Mouse (Mus musculus) neutrophil, adult 5-6 weeks (primary cell): Measurements from ENCODE around the gene Piezo1. TPM values are rescaled to one million over a fixed set of nuclear protein-coding genes. Genes with fewer than 3 reads are reported as not detected.
A peak's percentile ranks its signal among the peaks of the same experiment; 100 is the strongest.

Experiments used
- ATAC-seq: fragments of 151-379, 151-347 bp; 2 replicates; pipeline ENCODE4 v1.8.0; 2017; ENCODE audit warnings: mild to moderate bottlenecking, moderate TSS enrichment; ENCODE audit not compliant: insufficient number of reproducible peaks, poor library complexity, low FRiP score, severe bottlenecking; ENCODE audit errors: extremely low read depth
- total RNA-seq: library from RNA; stranded (forward); fragments of 200-1000 nt; gene quantifications from 2 replicates; pipeline ENCODE4 v1.2.3, GENCODE M21; 2017

Piezo1 gene
- total RNA-seq, 1 experiment from 2014 or later: 24.4 TPM

DNA sequence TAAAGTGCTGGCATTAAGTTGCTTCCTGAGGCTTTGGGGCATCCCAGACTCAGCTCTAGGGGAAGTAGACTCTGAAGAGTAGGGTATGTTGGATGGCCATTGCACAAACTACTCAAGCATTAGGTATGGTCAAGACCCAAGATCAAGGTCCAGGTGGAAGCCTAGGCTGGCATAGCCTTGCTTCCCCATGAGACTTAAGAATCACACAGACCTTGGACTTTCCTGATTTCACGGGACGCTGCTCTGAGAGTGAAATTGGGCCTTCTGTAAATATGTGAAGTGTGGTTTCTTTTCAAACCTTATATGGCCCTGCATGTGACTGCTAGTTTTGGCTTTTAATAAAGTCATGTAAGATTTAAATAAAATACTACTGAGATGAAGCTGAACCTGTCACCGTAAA is 21.6 kb upstream of the Piezo1 start:
- no peak for ATAC-seq

DNA sequence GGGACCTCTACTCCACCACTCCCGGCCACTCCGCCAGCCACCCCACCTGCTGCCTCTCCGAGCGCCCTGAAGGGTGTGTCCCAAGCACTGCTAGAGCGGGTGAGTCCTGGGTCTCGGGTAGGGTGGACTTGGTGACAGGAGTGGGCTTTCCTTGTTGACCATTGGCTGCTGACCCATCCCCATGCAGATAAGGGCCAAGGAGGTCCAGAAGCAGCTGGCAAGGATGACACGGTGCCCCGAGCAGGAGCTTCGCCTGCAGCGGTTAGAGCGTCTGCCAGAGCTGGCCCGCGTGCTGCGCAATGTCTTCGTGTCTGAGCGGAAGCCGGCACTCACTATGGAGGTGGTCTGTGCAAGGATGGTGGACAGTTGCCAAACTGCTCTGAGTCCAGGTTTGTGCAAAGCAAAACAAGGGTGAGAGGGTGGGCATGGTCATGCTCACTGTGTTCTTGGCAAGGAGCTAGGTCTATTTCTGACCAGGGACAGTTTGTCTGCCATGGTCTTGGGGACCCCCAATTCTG is 20.7 kb upstream of the Piezo1 start:
- ATAC-seq: no peak

DNA sequence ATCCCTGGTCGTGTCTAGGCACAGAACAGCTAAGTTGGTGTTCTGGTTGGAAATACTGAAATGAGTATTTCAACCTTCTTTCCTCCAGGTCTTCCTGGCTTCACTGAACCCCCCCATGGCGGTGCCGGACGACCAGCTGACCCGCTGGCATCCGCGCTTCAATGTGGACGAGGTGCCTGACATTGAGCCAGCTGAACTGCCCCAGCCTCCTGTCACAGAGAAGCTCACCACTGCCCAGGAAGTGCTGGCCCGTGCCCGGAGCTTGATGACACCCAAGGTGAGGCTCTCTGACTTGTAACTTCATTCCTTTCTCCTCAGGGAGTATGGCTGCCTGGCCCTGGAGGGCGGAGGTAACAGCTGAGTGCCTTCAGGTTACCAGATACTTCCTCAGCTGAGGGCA is 20.0 kb upstream of the Piezo1 start:
- ATAC-seq: no peak

DNA sequence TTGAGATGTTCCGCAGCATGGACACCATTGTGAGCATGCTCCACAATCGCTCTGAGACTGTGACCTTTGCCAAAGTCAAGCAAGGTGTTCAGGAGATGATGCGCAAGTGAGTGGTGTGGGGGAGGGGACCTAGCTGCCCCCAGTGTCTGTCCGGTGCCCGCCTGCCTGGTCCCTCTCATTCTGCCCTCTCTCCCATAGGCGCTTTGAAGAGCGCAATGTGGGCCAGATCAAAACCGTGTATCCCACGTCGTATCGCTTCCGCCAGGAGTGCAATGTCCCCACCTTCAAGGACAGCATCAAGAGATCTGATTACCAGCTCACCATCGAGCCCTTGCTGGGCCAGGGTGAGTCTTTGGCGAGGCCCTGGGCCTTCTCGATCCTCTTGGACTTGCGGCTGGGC is 18.9 kb upstream of the Piezo1 start:
- ATAC-seq: no peak

DNA sequence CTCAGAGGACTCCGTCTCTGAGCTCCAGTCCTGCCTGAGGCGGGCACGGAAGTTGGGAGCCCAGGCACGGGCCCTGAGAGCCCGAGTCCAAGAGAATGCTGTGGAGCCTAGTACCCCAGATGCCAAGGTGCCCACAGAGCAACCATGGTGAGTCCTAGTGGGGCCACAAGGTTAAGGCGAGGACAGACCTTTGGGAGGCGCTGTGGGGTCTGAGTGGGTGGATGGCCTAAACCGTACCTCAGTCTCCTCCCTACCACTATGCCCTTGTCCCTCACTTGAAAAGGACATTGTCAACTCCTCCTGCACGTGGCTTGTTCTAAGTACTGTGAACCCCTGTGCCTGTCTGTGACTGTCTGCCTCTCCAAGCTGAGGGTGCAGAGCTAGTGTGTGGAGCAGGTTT is 18.2 kb upstream of the Piezo1 start:
- ATAC-seq: no peak

DNA sequence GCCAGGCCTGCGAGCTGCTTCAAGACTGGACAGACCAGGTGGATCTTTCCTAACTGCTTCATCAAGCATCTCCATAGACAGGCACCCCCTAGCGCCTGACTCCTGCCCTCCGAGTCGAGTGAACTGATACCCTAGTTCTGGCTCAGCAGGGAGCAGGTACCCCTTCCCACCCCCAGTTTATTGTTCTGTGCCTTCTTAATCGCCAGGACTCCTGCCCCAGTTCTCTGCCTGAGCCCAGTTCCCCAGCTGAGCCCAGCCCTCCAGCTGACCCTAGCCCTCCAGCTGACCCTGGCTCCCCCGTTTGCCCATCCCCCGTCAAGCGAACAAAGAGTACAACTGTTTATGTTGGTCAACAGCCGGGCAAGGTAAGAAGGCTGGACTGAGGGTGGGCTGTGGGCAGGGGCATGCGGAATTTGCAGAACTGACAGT is 17.8 kb upstream of the Piezo1 start:
- ATAC-seq: no peak

DNA sequence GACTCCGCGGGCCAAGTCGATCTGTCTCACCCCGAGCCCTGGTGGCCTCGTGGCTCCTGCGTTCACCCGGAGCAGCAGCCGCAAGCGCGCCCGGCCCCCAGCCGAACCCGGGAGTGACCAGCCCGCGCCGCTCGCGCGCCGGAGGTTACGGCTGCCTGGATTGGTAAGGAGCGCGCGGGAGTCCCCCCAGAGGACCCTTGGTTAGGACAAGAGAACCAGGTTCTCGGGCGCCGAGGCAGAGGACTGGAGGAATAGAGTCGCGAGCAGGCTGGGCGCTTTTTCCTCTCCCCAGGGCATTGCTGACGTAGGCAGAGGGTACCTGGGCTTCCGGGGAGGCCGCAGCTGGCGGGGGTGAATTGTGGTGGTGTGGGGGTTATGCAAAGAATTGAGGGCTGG is 17.0 kb upstream of the Piezo1 start:
- ATAC-seq: peak; percentile 68

DNA sequence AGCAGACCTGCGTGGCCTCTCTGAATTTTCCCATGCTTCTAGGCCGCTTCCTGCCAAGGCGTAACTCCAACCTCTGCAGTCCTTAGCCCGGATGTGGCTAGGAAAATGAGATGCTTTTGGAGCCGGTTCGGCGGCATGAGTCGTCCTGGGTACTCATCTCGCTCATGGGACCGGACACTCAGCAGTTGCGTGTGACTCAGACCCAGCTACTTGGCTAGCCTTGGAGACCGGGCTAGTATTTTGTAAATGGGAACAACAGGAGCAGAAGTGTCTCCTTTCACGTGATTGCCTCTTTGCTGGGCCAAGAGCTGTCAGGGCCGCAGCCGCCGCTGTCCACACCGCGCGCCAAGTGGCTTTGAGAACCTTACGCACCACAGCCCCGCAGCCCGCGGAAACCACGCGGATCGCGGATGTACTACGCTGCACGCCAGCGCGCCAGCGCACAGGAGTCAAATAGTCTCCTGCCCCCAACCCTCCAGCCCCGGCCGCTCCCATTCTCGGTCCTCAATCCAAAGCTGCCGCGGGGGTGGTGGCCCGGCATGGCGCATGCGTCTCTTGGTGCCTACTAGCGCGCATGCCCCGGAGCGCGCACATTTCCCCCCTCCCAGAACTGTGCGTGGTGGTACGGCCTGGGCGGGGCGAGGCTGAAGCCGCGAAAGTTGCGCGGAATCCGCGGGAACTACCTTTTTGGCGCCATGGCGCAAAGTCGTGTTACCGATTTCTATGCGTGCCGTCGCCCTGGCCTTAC is 16.4 kb upstream of the Piezo1 start, which contains the start of gene Cdt1:
Cdt1 (plus strand) TSS at position 655 of the 748 bp plus-strand sequence.
- peak; percentile 75 for ATAC-seq

DNA sequence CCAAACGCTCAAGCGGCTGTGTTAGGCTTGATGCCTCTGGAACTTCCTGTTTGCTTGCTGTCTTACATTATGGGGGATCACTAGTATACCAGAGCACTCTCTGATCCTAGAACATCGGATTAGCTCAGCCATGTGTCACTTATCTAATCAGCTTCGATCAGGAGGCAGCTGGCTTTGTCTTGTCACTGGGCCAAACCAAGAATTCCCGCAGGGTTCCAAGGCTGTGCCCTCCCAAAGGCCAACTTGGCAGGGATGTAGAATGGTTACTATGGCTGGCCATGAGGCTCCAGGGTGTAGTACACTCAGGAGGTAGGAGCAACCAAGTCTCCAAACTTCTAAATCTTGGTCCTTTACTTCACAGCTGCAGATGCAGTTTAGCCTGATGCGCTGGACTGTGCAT is 15.6 kb upstream of the Piezo1 start:
- ATAC-seq: no peak

DNA sequence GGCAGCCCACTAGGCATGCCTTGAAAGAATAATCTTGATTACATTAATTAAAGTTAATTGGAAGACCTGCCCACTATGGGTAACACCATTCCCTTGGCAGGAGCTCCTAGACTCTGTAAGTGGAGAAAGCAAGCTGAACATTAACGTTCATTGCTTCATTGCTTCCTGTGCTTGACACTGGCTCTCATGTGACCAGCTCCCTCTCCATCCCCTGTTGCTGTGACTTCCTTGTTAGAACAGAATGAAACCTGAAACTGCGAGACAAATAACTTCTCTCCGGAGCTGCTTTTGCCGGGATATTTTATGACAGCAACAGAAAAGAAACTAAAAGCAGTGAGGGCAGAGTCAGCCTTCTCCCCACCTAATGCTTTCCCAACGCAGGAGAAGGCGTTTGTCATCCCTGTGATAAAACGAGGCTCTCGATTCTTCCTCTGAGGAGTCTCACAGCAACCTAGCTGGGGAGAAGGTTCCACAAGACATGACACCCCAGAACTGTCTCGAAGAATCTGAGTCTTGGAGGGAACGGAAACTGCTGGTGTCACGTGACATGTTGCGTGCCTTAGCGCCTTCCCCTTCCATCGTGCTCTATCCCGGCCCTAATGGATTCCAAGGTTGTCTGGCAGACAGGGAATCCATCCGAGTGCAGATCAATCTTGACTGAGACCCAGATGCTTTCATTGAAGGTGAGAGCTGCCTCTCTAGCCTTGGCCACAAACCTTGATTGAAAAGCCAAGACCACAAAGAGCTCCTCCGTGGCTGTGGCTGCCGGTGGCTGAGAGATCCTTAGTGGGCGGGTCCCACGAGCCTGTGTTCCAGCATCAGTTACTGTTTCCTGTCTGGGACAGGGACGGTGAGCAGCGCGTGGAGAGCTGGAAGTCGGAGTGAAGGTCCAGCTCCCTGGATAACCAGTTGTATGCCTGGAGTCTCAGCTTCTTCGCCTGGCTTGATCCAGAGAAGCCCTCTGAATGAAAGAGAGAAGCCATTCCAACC is 13.5 kb upstream of the Piezo1 start:
- no peak for ATAC-seq

DNA sequence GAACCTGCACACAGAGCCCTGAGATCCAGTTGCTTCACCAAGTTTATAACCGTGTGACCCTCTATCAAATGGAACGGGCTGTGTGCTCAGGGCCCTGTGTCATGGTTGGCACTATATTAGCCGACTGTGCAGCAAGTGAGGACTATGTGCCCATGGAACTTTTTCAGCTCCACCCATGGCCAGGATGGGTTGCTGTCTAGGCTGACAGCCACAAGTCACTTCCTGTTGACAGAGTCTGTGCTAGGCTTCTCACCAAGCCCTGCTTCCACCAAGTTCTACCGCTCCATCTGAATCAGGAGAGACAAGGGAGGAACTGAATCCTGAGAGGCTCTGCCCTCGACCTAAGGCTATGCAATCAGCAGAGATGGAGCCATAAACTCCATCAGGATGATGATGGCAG is 10.1 kb upstream of the Piezo1 start:
- ATAC-seq: peak; percentile 18; the same call in 1 of the 2 replicates

DNA sequence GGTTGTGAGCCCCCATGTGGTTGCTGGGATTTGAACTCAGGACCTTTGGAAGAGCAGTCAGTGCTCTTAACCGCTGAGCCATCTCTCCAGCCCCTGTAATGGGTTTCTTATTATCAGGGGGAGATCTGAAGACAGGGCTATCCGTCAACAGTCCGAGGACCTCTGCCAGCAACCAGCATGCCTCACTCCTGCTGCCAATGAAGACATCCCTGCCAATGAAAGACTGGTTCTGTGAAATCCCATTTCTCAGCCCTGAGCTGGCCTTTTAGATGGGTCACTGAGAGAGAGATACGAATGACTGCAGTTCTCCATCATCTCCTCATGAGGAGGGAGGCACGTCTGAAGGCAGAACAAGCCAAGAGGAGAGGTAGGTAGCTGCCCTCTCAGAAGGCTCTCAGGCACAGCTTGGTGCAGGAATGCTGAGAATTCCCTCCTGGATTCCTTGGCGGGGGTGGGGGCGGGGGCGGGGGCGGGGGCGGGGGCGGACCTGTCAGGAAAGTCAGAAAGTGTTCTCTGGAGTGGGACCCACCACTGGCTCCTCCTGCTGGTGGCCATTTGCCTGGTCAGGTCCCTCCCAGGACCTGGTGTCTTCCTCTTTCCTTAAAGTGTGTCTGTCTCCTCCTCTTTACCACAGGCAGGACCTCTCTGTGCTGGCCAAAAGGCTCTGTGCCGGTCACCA is 7.7 kb upstream of the Piezo1 start:
- ATAC-seq: peak; percentile 25; the same call in 1 of the 2 replicates

DNA sequence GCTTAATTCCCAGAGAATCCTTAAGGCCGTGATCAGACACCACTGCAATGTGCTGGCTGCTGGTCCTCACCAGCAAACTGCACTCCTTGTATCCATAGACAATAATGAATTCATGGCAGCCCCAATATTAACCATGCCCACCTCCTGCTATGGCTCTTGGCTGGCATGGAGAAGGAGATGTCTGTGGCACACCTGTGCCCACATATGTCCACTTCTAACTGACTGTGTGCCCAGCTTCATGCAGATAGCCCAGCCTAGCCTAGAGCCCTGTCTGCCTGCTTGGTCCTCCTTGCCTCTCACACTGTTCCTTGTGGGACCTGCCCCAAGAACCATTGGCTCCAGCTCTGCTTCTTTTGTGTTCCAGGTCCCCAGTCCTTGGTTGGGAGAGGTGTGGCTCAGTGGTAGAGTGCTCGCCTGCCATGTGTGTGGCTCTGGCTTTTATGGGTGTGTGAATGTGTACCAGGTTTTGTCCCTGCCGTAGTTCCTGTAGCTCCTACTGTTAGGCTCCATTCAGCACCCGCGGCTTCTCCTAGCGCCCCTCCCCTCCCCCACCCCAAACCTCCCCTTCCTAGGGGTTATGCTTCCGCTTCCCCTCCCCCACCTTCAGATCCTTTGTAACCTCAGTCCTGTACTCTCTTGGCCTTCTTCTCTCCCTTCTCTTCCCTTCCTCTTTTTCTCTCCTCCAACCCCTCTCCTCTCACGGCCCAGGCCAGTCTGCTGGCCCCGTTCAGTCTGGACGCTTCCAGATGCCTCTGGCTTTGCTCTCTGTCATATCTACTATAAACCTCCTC is 6.3 kb upstream of the Piezo1 start:
- ATAC-seq: no peak

DNA sequence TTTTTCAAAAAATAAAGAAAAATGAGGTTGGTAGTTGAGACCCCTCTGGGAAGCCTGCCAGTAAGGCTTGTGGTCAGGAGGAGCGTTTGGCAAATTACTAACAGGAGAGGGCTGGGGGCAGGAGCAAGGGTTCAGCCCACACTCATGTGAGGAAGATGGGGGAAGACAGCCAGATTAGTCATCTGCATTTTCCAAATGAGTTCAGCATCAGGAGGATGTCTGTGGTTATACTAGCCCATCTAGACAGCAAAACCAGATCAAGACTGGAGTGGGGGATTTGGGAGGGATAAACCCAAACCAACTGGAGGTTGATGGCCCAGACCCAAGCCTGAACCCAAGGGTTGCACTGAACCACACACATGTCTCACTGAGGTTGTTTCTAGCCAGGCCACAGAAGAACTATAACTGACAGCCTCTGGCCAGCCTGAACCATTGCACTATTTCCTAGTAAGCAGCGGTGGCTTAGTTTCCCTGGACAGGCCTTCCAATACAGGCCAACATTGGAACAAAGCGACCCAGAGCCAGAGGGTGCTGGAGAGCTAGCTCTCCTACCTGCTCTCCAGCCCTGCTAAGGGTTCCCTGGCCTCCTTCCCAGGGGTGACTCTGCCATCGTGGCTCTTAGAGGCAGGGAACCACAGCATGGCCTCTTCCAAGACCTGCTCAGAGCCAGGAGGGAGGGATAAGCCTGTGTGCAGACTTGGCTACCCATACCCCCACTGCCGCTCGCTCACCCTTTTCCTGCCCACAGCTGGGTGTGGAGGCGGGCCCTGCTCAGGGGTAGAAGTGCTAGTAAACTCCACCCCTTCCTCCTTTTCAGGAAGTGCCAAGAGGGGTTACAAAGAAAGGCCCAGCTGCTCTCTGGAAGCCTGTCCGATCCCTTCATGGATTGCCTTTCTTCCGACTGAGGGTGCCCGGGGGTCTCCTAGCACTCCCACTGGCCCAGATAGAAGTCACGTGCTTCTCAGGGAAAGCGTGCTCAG is 5.2 kb upstream of the Piezo1 start:
- ATAC-seq: peak; percentile 93

DNA sequence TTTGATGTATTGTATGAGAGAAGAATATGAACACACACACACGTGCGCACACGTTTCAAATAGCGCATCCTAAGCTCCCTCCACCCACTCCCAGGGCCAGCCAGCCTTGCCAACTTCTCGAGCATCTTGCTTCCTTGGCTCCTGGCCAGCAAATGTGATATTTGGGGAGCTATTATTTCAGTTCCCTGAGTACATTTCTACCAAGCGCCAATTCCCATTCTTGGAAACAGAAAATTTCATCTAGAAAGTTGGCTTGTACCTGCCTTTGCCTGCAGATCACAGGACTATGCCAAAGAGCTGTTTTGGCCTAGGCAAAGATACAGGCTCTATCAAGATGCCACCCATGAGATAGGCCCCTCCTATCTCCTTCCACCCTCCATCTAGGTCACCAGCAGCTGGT is 3.7 kb upstream of the Piezo1 start:
- no peak for ATAC-seq

DNA sequence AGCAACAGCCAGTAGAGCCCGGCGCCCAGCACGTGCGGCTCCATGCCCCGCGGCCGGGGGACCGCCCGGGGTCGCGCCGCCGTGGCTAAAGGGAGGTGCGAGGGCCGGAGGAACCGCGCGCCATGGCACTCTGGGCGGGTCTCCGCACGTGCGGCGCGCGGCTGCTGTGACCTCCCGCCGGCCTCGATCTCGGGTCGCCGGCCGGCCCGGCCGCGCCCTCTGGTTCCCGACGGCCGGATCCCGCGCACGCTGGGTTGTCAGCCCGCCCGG is 199 bp downstream of the Piezo1 start:
- ATAC-seq: no peak

DNA sequence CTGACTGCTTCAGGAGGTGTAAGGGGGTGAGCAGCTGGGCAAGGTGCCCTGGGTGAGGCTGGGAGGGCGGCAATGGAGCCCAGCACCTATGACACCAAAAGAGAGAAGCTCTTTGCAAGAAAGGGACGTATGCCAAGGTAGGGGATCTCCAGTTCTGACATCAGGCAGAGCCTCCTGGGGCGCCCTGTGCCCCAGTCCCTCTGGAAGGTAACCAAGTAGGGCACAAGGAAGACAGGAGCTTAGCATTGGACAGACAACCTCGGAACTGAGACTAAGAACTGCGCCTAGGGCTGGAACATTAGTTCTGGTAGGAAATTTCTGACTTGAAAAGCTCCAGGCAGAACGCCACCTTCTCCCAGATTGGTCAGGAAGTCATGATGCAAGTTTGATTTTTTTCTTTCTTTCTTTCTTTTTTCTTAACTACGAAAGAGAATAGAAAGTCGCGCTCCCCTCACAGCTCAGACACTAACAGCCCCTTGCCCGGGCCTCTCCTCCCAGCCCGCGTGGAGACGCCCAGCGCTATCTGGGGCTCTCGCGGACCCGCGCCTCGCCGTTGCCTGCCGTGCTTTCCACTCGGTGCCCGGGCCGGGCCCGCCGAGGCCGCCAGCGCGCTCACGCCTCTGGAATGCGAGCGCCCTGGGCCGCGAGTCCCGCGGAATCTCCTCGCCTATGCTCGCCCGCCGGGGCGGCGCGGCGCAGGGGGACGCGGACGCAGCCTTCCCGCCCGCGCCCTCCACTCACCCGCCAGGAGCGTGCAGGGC is 715 bp downstream of the Piezo1 start:
- ATAC-seq: no peak
